Comparison of ENCODE assay signal across 31 mouse cellular contexts in genomic region chr12:72482226-72482625, GRCm38 (mm10). TPM values are rescaled to one million over a fixed set of nuclear protein-coding genes. Genes with fewer than 3 reads are reported as not detected.
DNase-seq lines count a peak whose midpoint lies in the region; ATAC-seq and TF ChIP-seq lines count a peak whose summit lies in the region.
"Had no signal": no experiment of that assay in that cellular context is flagged by ENCODE, and none has a peak within 500 bp of the region (broad histone marks: within the 10 kb centered on the region; RNA-seq: fewer than 3 reads in every experiment).

No protein-coding gene starts in this region.

- no peak overlapping the region for H3K9ac ChIP-seq in liver, adult 2 months (ENCODE audit: low read depth, low read length)
- no peak overlapping the region for H3K9ac ChIP-seq in liver, embryonic 11.5 days (ENCODE audit: low read depth, low read length)
- H3K9ac ChIP-seq: embryonic facial prominence, embryonic 12.5 days; heart, embryonic 15.5 days; kidney, embryonic 15.5 days; liver, embryonic 14.5 days; lung, embryonic 14.5 days; midbrain, embryonic 13.5 days; neural tube, embryonic 13.5 days had no signal

- no peaks in the 10 kb centered on the region for H3K27me3 ChIP-seq in liver, adult 2 months (ENCODE audit: control insufficient read depth, insufficient read depth, low read length)
- H3K27me3 ChIP-seq in liver, embryonic 11.5 days (replicated peaks; ENCODE audit: control insufficient read depth, insufficient read depth, low read length): no peaks in the 10 kb centered on the region
- H3K27me3 ChIP-seq: embryonic facial prominence, embryonic 12.5 days; heart, embryonic 15.5 days; kidney, embryonic 15.5 days; midbrain, embryonic 13.5 days; neural tube, embryonic 13.5 days had no signal

- peak; percentile 41 for DNase-seq in adrenal gland, adult 2 months
- no peak for DNase-seq in adrenal gland, postnatal 4 days (ENCODE audit: low spot score in 2 of 2)
- peak; percentile 71 for DNase-seq in liver, adult 2 months (ENCODE audit: extremely low read depth, low read depth, low spot score)
- DNase-seq in liver, embryonic 11.5 days (ENCODE audit: low spot score): no peak
- DNase-seq in adipocyte (ENCODE audit: low spot score): peak; percentile 59
- no peak for DNase-seq in left cerebral cortex, postnatal 14 days (ENCODE audit: low spot score in 2 of 2)
- DNase-seq in layer of hippocampus, adult 18-20 months (ENCODE audit: low spot score in 2 of 2): no peak
- DNase-seq: cerebellum, adult 11-12 months; cerebellum, adult 9-11 months; embryo, embryonic 11 days; gastrocnemius, postnatal 10 days; heart, adult 11 months; kidney, adult 18-20 months; kidney, postnatal 25 days; left cerebral cortex, postnatal 4 days; lung, embryonic 14.5 days; lung, postnatal 4 days; right cerebral cortex, postnatal 14 days; spleen, adult 18-20 months; thymus, postnatal 25 days had no signal

- H3K36me3 ChIP-seq in liver, adult 2 months (ENCODE audit: control insufficient read depth, insufficient read depth, low read length): no peaks in the 10 kb centered on the region
- H3K36me3 ChIP-seq in liver, embryonic 11.5 days (ENCODE audit: control insufficient read depth, insufficient read depth, low read length): no peaks in the 10 kb centered on the region
- H3K36me3 ChIP-seq: embryonic facial prominence, embryonic 12.5 days; heart, embryonic 10.5 days; heart, embryonic 15.5 days; kidney, embryonic 15.5 days; midbrain, embryonic 13.5 days; neural tube, embryonic 13.5 days had no signal

- no peak for TF ChIP-seq CTCF in liver, adult 2 months (IDR thresholded peaks at IDR 0.05; ENCODE audit: low read depth, low read length)

- ATAC-seq in liver, embryonic 11.5 days (replicated peaks; ENCODE audit: low FRiP score): no peak
- ATAC-seq in granulocyte monocyte progenitor cell, adult 5-6 weeks (replicated peaks; ENCODE audit: poor library complexity, severe bottlenecking): peak; percentile 48
- ATAC-seq: hindbrain, embryonic 16.5 days; midbrain, embryonic 13.5 days had no signal

- H3K4me3 ChIP-seq in liver, adult 2 months (ENCODE audit: insufficient read depth, low read depth, low read length): no peak overlapping the region
- H3K4me3 ChIP-seq in liver, embryonic 11.5 days (ENCODE audit: low read depth, low read length): no peak overlapping the region
- H3K4me3 ChIP-seq: embryonic facial prominence, embryonic 12.5 days; heart, embryonic 10.5 days; heart, embryonic 15.5 days; kidney, embryonic 15.5 days; layer of hippocampus, adult 2 months; midbrain, embryonic 13.5 days; neural tube, embryonic 13.5 days had no signal

- H3K27ac ChIP-seq in liver, adult 2 months (replicated peaks; ENCODE audit: insufficient read depth, low read depth, low read length): no peak overlapping the region
- no peak overlapping the region for H3K27ac ChIP-seq in liver, embryonic 11.5 days (ENCODE audit: low read depth, low read length)
- H3K27ac ChIP-seq: embryonic facial prominence, embryonic 12.5 days; heart, embryonic 10.5 days; heart, embryonic 15.5 days; kidney, embryonic 15.5 days; layer of hippocampus, adult 2 months; liver, embryonic 14.5 days; midbrain, embryonic 13.5 days; neural tube, embryonic 13.5 days had no signal

- no peaks in the 10 kb centered on the region for H3K79me2 ChIP-seq in liver, adult 2 months (ENCODE audit: control insufficient read depth, insufficient read depth, low read length)

- peaks cover 6% of the 10 kb centered on the region; the same call in 1 of the 2 replicates for H3K4me1 ChIP-seq in liver, adult 2 months (ENCODE audit: control insufficient read depth, insufficient read depth, low read length)
- H3K4me1 ChIP-seq in liver, embryonic 11.5 days (replicated peaks; ENCODE audit: control insufficient read depth, insufficient read depth, low read length): no peaks in the 10 kb centered on the region
- H3K4me1 ChIP-seq: embryonic facial prominence, embryonic 12.5 days; heart, embryonic 10.5 days; kidney, embryonic 15.5 days; neural tube, embryonic 13.5 days had no signal

- no peaks in the 10 kb centered on the region for H3K9me3 ChIP-seq in liver, embryonic 11.5 days (ENCODE audit: control insufficient read depth, low read length)
- H3K9me3 ChIP-seq: embryonic facial prominence, embryonic 12.5 days; heart, embryonic 10.5 days; heart, embryonic 15.5 days; kidney, embryonic 15.5 days; midbrain, embryonic 13.5 days; neural tube, embryonic 13.5 days had no signal

- no peak overlapping the region for H3K4me2 ChIP-seq in liver, embryonic 11.5 days
- H3K4me2 ChIP-seq: embryonic facial prominence, embryonic 12.5 days; heart, embryonic 15.5 days; kidney, embryonic 15.5 days; lung, embryonic 14.5 days; midbrain, embryonic 13.5 days; neural tube, embryonic 13.5 days had no signal

- intact Hi-C loops in left cerebral cortex, postnatal 14 days (cut with DNase I): no loop called here

- TF ChIP-seq POLR2A in liver, adult 2 months (IDR thresholded peaks at IDR 0.05; ENCODE audit: extremely low read depth, insufficient read depth, low read length): no peak

RNA-seq across cellular contexts. Expression of gene Lrrc9, which starts 40.6 kb away (rescaled TPM):
- 1 to 10 TPM; 1.5 to 5.8 TPM for total RNA-seq in adrenal gland, adult 2 months (2021)
- polyA plus RNA-seq in adrenal gland, adult 2 months (2012; rRNA removed): 0.12 and 0.57 TPM in 2 replicates
- 1 to 10 TPM; 1.9 to 2.4 TPM for total RNA-seq in adrenal gland, postnatal 4 days (2021)
- total RNA-seq in liver, adult 2 months (2014; rRNA removed): under 0.01 TPM in 1 of 2 replicates, not detected in the other
- not detected in 2 replicates for polyA plus RNA-seq in liver, adult 2 months (2012; rRNA removed)
- 0.34 and 0.58 TPM in 2 replicates for polyA plus RNA-seq in liver, embryonic 11.5 days (2014; fragmentation: Nextera tagmentation; extraction: Ambion mirVana)
- 0.36 TPM in 1 of 2 replicates, not detected in the other for total RNA-seq in granulocyte monocyte progenitor cell, adult 5-6 weeks (2014; fragmentation: Nextera tagmentation)
- 0.41 and 0.52 TPM in 2 replicates for total RNA-seq in granulocyte monocyte progenitor cell, adult 5-6 weeks (2017)
- total RNA-seq in left cerebral cortex, postnatal 14 days (2021): 1 to 10 TPM; 1.0 to 1.4 TPM
- 1 to 10 TPM; 2.2 to 2.6 TPM for total RNA-seq in layer of hippocampus, adult 18-20 months (2021)
- total RNA-seq: MEL had no signal

RNA-seq across cellular contexts. Expression of gene Pcnx4, which starts 54.0 kb away (rescaled TPM):
- 10 to 100 TPM in 1 of 2 experiments, 1 to 10 TPM in 1; 5.6 to 10.6 TPM for total RNA-seq in adrenal gland, adult 2 months (2021)
- 1.8 and 2.3 TPM in 2 replicates for polyA plus RNA-seq in adrenal gland, adult 2 months (2012; rRNA removed)
- total RNA-seq in adrenal gland, postnatal 4 days (2021): 1 to 10 TPM; 8.5 to 8.9 TPM
- total RNA-seq in liver, adult 2 months (2014; rRNA removed): 4.2 and 5.2 TPM in 2 replicates
- polyA plus RNA-seq in liver, adult 2 months (2012; rRNA removed): 2.3 and 2.5 TPM in 2 replicates
- 6.5 and 7.1 TPM in 2 replicates for polyA plus RNA-seq in liver, embryonic 11.5 days (2014; fragmentation: Nextera tagmentation; extraction: Ambion mirVana)
- total RNA-seq in granulocyte monocyte progenitor cell, adult 5-6 weeks (2014; fragmentation: Nextera tagmentation): 2.1 and 3.5 TPM in 2 replicates
- 1.1 and 1.2 TPM in 2 replicates for total RNA-seq in granulocyte monocyte progenitor cell, adult 5-6 weeks (2017)
- 10 to 100 TPM; 29.7 to 31.7 TPM for total RNA-seq in left cerebral cortex, postnatal 14 days (2021)
- total RNA-seq in layer of hippocampus, adult 18-20 months (2021): 10 to 100 TPM; 29.7 to 32.2 TPM

Comparison
In these comparisons a context has a peak if more than half of its experiments do, and no peak if none do; other contexts are left out.
1. DNase-seq: peak in adrenal gland, adult 2 months (single experiment), liver, adult 2 months (single experiment) and adipocyte (single experiment); none in adrenal gland, postnatal 4 days (0 of 2), liver, embryonic 11.5 days (single experiment), left cerebral cortex, postnatal 14 days (0 of 2) and layer of hippocampus, adult 18-20 months (0 of 2).